Mouse (Mus musculus): ENCODE measurements around the gene Vps26a. TPM values are rescaled to one million over a fixed set of nuclear protein-coding genes. Genes with fewer than 3 reads are reported as not detected.

Gene Vps26a
- total RNA-seq (2023; ENCODE audit: inconsistent age) = 32.3 to 35.7 TPM (median 34.1 TPM) in 4 replicates

GRCm38 (mm10) chr10:62486618-62487415 is at the start of gene Vps26a:
Gene Vps26a (minus strand): TSS chr10:62486805.

GRCm38 (mm10) chr10:62527351-62527750 is 40.7 kb upstream of the Vps26a start, which contains the start of gene Srgn:
Gene Srgn (minus strand): TSS chr10:62527451.

GRCm38 (mm10) chr10:62449364-62450279 is 37.0 kb downstream of the Vps26a start, which contains the start of the genes 4930507D05Rik and Supv3l1:
Gene 4930507D05Rik (plus strand): TSS chr10:62449489.
Gene Supv3l1 (minus strand): TSS chr10:62449738.

GRCm38 (mm10) chr10:62422255-62422654 is 64.3 kb downstream of the Vps26a start, which contains the start of gene Hkdc1:
Gene Hkdc1 (minus strand): TSS chr10:62422491.

Other genes starting within 250 kb of the Vps26a start
- gene Tacr2, start 234.4 kb downstream of the Vps26a start, total RNA-seq (2023; ENCODE audit: inconsistent age) = not detected in 4 replicates
- gene Hk1, start 106.9 kb downstream of the Vps26a start, total RNA-seq (2023; ENCODE audit: inconsistent age) = 34.9 to 39.4 TPM (median 36.4 TPM) in 4 replicates
- gene Hkdc1, start 64.3 kb downstream of the Vps26a start, total RNA-seq (2023; ENCODE audit: inconsistent age) = not detected in 4 replicates
- gene 4930507D05Rik, start 37.3 kb downstream of the Vps26a start, total RNA-seq (2023; ENCODE audit: inconsistent age) = 0.36 to 1.3 TPM (median 0.56 TPM) in 4 replicates
- 30.2 to 34.3 TPM (median 32.1 TPM) in 4 replicates for gene Supv3l1, start 37.1 kb downstream of the Vps26a start, total RNA-seq (2023; ENCODE audit: inconsistent age)
- gene Srgn, start 40.6 kb upstream of the Vps26a start, total RNA-seq (2023; ENCODE audit: inconsistent age) = 744 to 811 TPM (median 781 TPM) in 4 replicates
- gene Kif1bp, start 91.7 kb upstream of the Vps26a start, total RNA-seq (2023; ENCODE audit: inconsistent age) = 24.5 to 27.9 TPM (median 25.2 TPM) in 4 replicates
- gene Ddx21, start 115.5 kb upstream of the Vps26a start, total RNA-seq (2023; ENCODE audit: inconsistent age) = 146 to 160 TPM (median 154 TPM) in 4 replicates
- 145 to 151 TPM (median 149 TPM) in 4 replicates for gene Ddx50, start 164.4 kb upstream of the Vps26a start, total RNA-seq (2023; ENCODE audit: inconsistent age)
- gene Stox1, start 239.3 kb upstream of the Vps26a start, total RNA-seq (2023; ENCODE audit: inconsistent age) = 0.16 to 0.72 TPM (median 0.36 TPM) in 3 of 4 replicates, not detected in the other